ENCODE assay signal across 21 mouse cellular contexts in the genomic region with DNA sequence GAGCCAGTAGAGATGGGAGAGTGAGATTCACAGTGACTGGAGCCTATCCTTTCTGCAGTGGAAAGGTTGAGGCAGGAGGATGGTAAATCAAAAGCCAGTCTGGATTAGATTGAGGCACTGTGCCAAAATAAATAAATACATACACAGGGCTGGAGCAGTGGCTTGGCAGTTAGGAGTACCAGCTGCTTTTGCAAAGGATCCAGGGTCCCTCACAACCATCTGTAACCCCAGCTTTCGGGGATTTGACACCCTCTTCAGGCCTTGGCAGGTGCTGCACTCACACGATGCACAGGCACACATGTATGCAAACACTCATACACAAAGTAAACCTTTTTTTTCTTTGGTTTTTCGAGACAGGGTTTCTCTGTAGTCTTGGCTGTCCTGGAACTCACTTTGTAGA. TPM values are rescaled to one million over a fixed set of nuclear protein-coding genes. Genes with fewer than 3 reads are reported as not detected.
DNase-seq lines count a peak whose midpoint lies in the region; ATAC-seq and TF ChIP-seq lines count a peak whose summit lies in the region.
"Had no signal": no experiment of that assay in that cellular context is flagged by ENCODE, and none has a peak within 500 bp of the region (broad histone marks: within the 10 kb centered on the region; RNA-seq: fewer than 3 reads in every experiment).

No protein-coding gene starts in this region.

- ATAC-seq in heart, embryonic 15.5 days (replicated peaks; ENCODE audit: insufficient number of reproducible peaks, insufficient read depth, low FRiP score, low read depth), result no peak
- ATAC-seq: forebrain, embryonic 13.5 days had no signal

- no peak for TF ChIP-seq EP300 in heart, adult 2 months (IDR thresholded peaks at IDR 0.05; ENCODE audit: insufficient read depth, low read depth, low read length)

- WGBS in heart, adult 2 months, result 86% methylated on average over 3 of the region's 3 CpGs
- WGBS in heart, embryonic 15.5 days, result 85% methylated on average over 3 of the region's 3 CpGs

- TF ChIP-seq CTCF in heart, adult 2 months (IDR thresholded peaks at IDR 0.05), result no peak

- no peaks in the 10 kb centered on the region for H3K36me3 ChIP-seq in heart, adult 2 months (ENCODE audit: control insufficient read depth, insufficient read depth, low read length)
- H3K36me3 ChIP-seq in heart, embryonic 15.5 days, result peaks cover 23% of the 10 kb centered on the region
- H3K36me3 ChIP-seq: embryonic facial prominence, embryonic 13.5 days; G1E; midbrain, embryonic 10.5 days had no signal

- intact Hi-C loops in heart, adult 2 months (cut with DNase I), result no loop called here
- intact Hi-C loops in heart, postnatal 14 days (cut with DNase I), result no loop called here

- H3K27me3 ChIP-seq in heart, adult 2 months (ENCODE audit: control insufficient read depth, insufficient read depth, low read length), result no peaks in the 10 kb centered on the region
- H3K27me3 ChIP-seq in heart, embryonic 15.5 days, result no peaks in the 10 kb centered on the region
- H3K27me3 ChIP-seq: embryonic facial prominence, embryonic 13.5 days; forebrain, embryonic 13.5 days; hindbrain, embryonic 15.5 days; neural tube, embryonic 15.5 days had no signal

- TF ChIP-seq POLR2A in heart, adult 2 months (IDR thresholded peaks at IDR 0.05; ENCODE audit: insufficient read depth, low read depth, low read length), result no peak

- no peak overlapping the region for H3K9ac ChIP-seq in heart, adult 2 months (ENCODE audit: low read depth, low read length)
- H3K9ac ChIP-seq in heart, embryonic 15.5 days, result no peak overlapping the region
- H3K9ac ChIP-seq: forebrain, embryonic 13.5 days; hindbrain, embryonic 15.5 days; neural tube, embryonic 15.5 days had no signal

- H3K27ac ChIP-seq in heart, adult 2 months, result peak overlapping the region; percentile 81
- peak overlapping the region; percentile 74 for H3K27ac ChIP-seq in heart, embryonic 15.5 days
- H3K27ac ChIP-seq: embryonic facial prominence, embryonic 13.5 days; forebrain, embryonic 13.5 days; hindbrain, embryonic 15.5 days; midbrain, embryonic 10.5 days; neural tube, embryonic 15.5 days; stomach, postnatal 0 days had no signal

- no peak overlapping the region for H3K4me3 ChIP-seq in heart, adult 2 months
- H3K4me3 ChIP-seq in heart, embryonic 15.5 days, result no peak overlapping the region
- H3K4me3 ChIP-seq: embryonic facial prominence, embryonic 13.5 days; forebrain, embryonic 13.5 days; hindbrain, embryonic 15.5 days; midbrain, embryonic 10.5 days; neural tube, embryonic 15.5 days had no signal

- DNase-seq in heart, adult 2 months, result no peak
- DNase-seq in heart, postnatal 14 days, result no peak
- no peak for DNase-seq in heart, adult 18-20 months
- peak; percentile 62 for DNase-seq in 3T3-L1 (ENCODE audit: low read depth, low spot score)
- peak; percentile 44 for DNase-seq in ZHBTc4 (ENCODE audit: low read depth, low spot score)
- no peak for DNase-seq in right cerebral cortex, postnatal 10 days (ENCODE audit: low spot score in 2 of 2)
- DNase-seq: adrenal gland, postnatal 14 days; cerebellum, adult 2 months; cerebellum, postnatal 36 days; embryo, embryonic 11 days; kidney, adult 9 months; kidney, postnatal 14 days; layer of hippocampus, postnatal 36 days had no signal

- no peaks in the 10 kb centered on the region for H3K79me2 ChIP-seq in heart, adult 2 months (replicated peaks; ENCODE audit: control insufficient read depth, insufficient read depth, low read length)

- no peaks in the 10 kb centered on the region for H3K9me3 ChIP-seq in heart, embryonic 15.5 days (replicated peaks)
- H3K9me3 ChIP-seq: embryonic facial prominence, embryonic 13.5 days; forebrain, embryonic 13.5 days; G1E; hindbrain, embryonic 15.5 days; midbrain, embryonic 10.5 days; neural tube, embryonic 15.5 days had no signal

- H3K4me2 ChIP-seq in heart, embryonic 15.5 days, result no peak overlapping the region
- H3K4me2 ChIP-seq: embryonic facial prominence, embryonic 13.5 days; forebrain, embryonic 13.5 days; hindbrain, embryonic 15.5 days; neural tube, embryonic 15.5 days had no signal

- peaks cover 3% of the 10 kb centered on the region for H3K4me1 ChIP-seq in heart, adult 2 months (ENCODE audit: control insufficient read depth, insufficient read depth, low read length)
- peaks cover 33% of the 10 kb centered on the region for H3K4me1 ChIP-seq in heart, embryonic 15.5 days (replicated peaks)

RNA-seq across cellular contexts. Expression of a gene that starts 5.4 kb away (rescaled TPM):
- 100 to 1,000 TPM; 409 to 486 TPM for total RNA-seq in heart, adult 2 months (2021)
- polyA plus RNA-seq in heart, adult 2 months (2012; rRNA removed), result 611 and 917 TPM in 2 replicates
- total RNA-seq in heart, postnatal 14 days (2021), result 100 to 1,000 TPM; 372 TPM
- 87.4 and 91.5 TPM in 2 replicates for polyA plus RNA-seq in heart, embryonic 15.5 days (2015; fragmentation: Nextera tagmentation; extraction: Ambion mirVana)
- total RNA-seq in heart, adult 18-20 months (2021), result 100 to 1,000 TPM; 474 to 492 TPM

RNA-seq across cellular contexts. Expression of a gene that starts 6.4 kb away (rescaled TPM):
- 100 to 1,000 TPM; 114 to 142 TPM for total RNA-seq in heart, adult 2 months (2021)
- polyA plus RNA-seq in heart, adult 2 months (2012; rRNA removed), result 53.7 and 80.1 TPM in 2 replicates
- total RNA-seq in heart, postnatal 14 days (2021), result 100 to 1,000 TPM; 111 to 117 TPM
- 94.2 and 102 TPM in 2 replicates for polyA plus RNA-seq in heart, embryonic 15.5 days (2015; fragmentation: Nextera tagmentation; extraction: Ambion mirVana)
- total RNA-seq in heart, adult 18-20 months (2021), result 100 to 1,000 TPM; 118 to 130 TPM

RNA-seq across cellular contexts. Expression of a gene that starts 29.2 kb away (rescaled TPM):
- 1 to 10 TPM; 9.3 to 9.5 TPM for total RNA-seq in heart, adult 2 months (2021)
- polyA plus RNA-seq in heart, adult 2 months (2012; rRNA removed), result 6.9 and 7.0 TPM in 2 replicates
- total RNA-seq in heart, postnatal 14 days (2021), result 10 to 100 TPM; 10.5 to 10.7 TPM
- polyA plus RNA-seq in heart, embryonic 15.5 days (2015; fragmentation: Nextera tagmentation; extraction: Ambion mirVana), result 8.8 and 11.5 TPM in 2 replicates
- total RNA-seq in heart, adult 18-20 months (2021), result 1 to 10 TPM; 7.3 to 9.8 TPM

Comparison
In these comparisons a context has a peak if more than half of its experiments do, and no peak if none do; other contexts are left out.
1. DNase-seq: peak in 3T3-L1 (single experiment) and ZHBTc4 (single experiment); none in heart, adult 2 months (0 of 2), heart, postnatal 14 days (0 of 2), heart, adult 18-20 months (0 of 2) and right cerebral cortex, postnatal 10 days (0 of 2).